Mouse (Mus musculus) CH12.LX (cell line): ENCODE data around the gene Sf1. TPM values are rescaled to one million over a fixed set of nuclear protein-coding genes. Genes with fewer than 3 reads are reported as not detected.

Source experiments
- DNase-seq: peaks from one replicate; pipeline ENCODE4 v3.0.0-alpha.2; 2013; ENCODE audit errors: extremely low read depth
- H3K27ac ChIP-seq: 2 replicates; pipeline ENCODE4 v1.5.1; 2012; ENCODE audit warnings: low read depth, mild to moderate bottlenecking, control low read depth, moderate library complexity; ENCODE audit not compliant: insufficient read depth
- H3K27me3 ChIP-seq: replicated peaks from 2 replicates; pipeline ENCODE3; 2012; ENCODE audit warnings: inconsistent platforms
- H3K36me3 ChIP-seq, 2 experiments: replicated peaks in 1 of 2; 2 replicates each; pipeline versions ENCODE3 to v1.6.1; 2012; ENCODE audit warnings: inconsistent platforms in 1 of 2, low read length in 1 of 2, mild to moderate bottlenecking in 1 of 2, mixed read lengths in 1 of 2, moderate library complexity in 1 of 2; ENCODE audit not compliant: control insufficient read depth in 1 of 2, insufficient read depth in 1 of 2
- H3K4me1 ChIP-seq, 2 experiments: 2 replicates each; pipeline ENCODE4 v1.6.1; 2012; ENCODE audit warnings: inconsistent platforms in 1 of 2, moderate library complexity in 1 of 2; ENCODE audit not compliant: insufficient read depth in 2 of 2, control insufficient read depth in 1 of 2
- H3K4me2 ChIP-seq: 2 replicates; pipeline ENCODE4 v1.6.1; 2012; ENCODE audit warnings: low read depth, mild to moderate bottlenecking, control low read depth; ENCODE audit not compliant: poor library complexity, insufficient read depth, severe bottlenecking
- H3K4me3 ChIP-seq, 3 experiments: fragments of 150-350 bp in 1 of 3; sonication (generic) in 1 of 3; replicated peaks in 1 of 3; 2 replicates each; pipeline versions ENCODE3 to v1.5.1; 2011 to 2012; ENCODE audit warnings: low read depth in 2 of 3, low read length in 2 of 3, mild to moderate bottlenecking in 2 of 3, moderate library complexity in 2 of 3, control low read depth in 1 of 3, improper control_type of control experiment in 1 of 3, inconsistent platforms in 1 of 3, mixed read lengths in 1 of 3; ENCODE audit not compliant: poor library complexity in 1 of 3
- H3K79me2 ChIP-seq: replicated peaks from 2 replicates; pipeline ENCODE4 v1.6.1; 2012; ENCODE audit warnings: mild to moderate bottlenecking, moderate library complexity; ENCODE audit not compliant: control insufficient read depth, poor library complexity, insufficient read depth, severe bottlenecking; ENCODE audit errors: extremely low read depth
- H3K9ac ChIP-seq: 2 replicates; pipeline ENCODE4 v1.6.1; 2012; ENCODE audit warnings: low read depth, mild to moderate bottlenecking, control low read depth, moderate library complexity; ENCODE audit not compliant: insufficient read depth
- H3K9me3 ChIP-seq: replicated peaks from 2 replicates; pipeline ENCODE3; 2012; ENCODE audit warnings: low read length, inconsistent platforms, mixed read lengths
- EP300 ChIP-seq: IDR thresholded peaks from 2 replicates; pipeline ENCODE4 v1.6.1; 2011; ENCODE audit warnings: low read length, improper control_type of control experiment
- HCFC1 ChIP-seq: IDR thresholded peaks from 2 replicates; pipeline ENCODE4 v1.6.1; 2012; ENCODE audit warnings: low read depth, mild to moderate bottlenecking, inconsistent platforms, low read length, improper control_type of control experiment
- IRF4 ChIP-seq: IDR thresholded peaks from 2 replicates; pipeline ENCODE4 v1.6.1; 2014; ENCODE audit warnings: low read depth, mild to moderate bottlenecking, inconsistent platforms, low read length, improper control_type of control experiment
- MAFK ChIP-seq: IDR thresholded peaks from 2 replicates; pipeline ENCODE4 v1.6.1; 2011; ENCODE audit warnings: low read length, improper control_type of control experiment; ENCODE audit not compliant: insufficient replicate concordance
- MAZ ChIP-seq: IDR thresholded peaks from 2 replicates; pipeline ENCODE4 v1.6.1; 2012; ENCODE audit warnings: low read depth, mild to moderate bottlenecking, inconsistent platforms, low read length, improper control_type of control experiment, moderate library complexity
- MXI1 ChIP-seq: IDR thresholded peaks from 2 replicates; pipeline ENCODE4 v1.6.1; 2011; ENCODE audit warnings: mild to moderate bottlenecking, low read depth, low read length, improper control_type of control experiment
- MYC ChIP-seq: IDR thresholded peaks from 2 replicates; pipeline ENCODE4 v1.6.1; 2011; ENCODE audit warnings: low read depth, mild to moderate bottlenecking, improper control_type of control experiment, low read length
- NRF1 ChIP-seq: IDR thresholded peaks from 2 replicates; pipeline ENCODE4 v1.6.1; 2014; ENCODE audit warnings: low read depth, mild to moderate bottlenecking, inconsistent platforms, low read length, improper control_type of control experiment, moderate library complexity
- POLR2A ChIP-seq: IDR thresholded peaks from 2 replicates; pipeline ENCODE4 v1.6.1; 2011; ENCODE audit warnings: low read depth, mild to moderate bottlenecking, improper control_type of control experiment, low read length
- POLR2AphosphoS2 ChIP-seq: IDR thresholded peaks from 2 replicates; pipeline ENCODE4 v1.6.1; 2011; ENCODE audit warnings: low read depth, low read length, improper control_type of control experiment
- SMC3 ChIP-seq: IDR thresholded peaks from 2 replicates; pipeline ENCODE4 v1.6.1; 2011; ENCODE audit warnings: low read depth, low read length, improper control_type of control experiment
- USF2 ChIP-seq: conservative IDR thresholded peaks from 2 replicates; pipeline ENCODE4 v1.6.1; 2011; ENCODE audit warnings: low read depth, low read length, improper control_type of control experiment
- ZMIZ1 ChIP-seq: IDR thresholded peaks from 2 replicates; pipeline ENCODE4 v1.6.1; 2012; ENCODE audit warnings: low read depth, mild to moderate bottlenecking, inconsistent platforms, low read length, improper control_type of control experiment
- ZNF384 ChIP-seq: IDR thresholded peaks from 2 replicates; pipeline ENCODE4 v1.6.1; 2012; ENCODE audit warnings: low read depth, low read length, improper control_type of control experiment, inconsistent platforms
- dilution Hi-C: fragments of 300-500 bp; cut with MboI; formaldehyde crosslinking; loops from 2 replicates; pipeline ENCODE4 v1.14.3; 2020; ENCODE audit warnings: low sequenced_read_pairs; ENCODE audit not compliant: extremely low pct_unique_long_range_greater_than_20kb, extremely low pct_ligation_motif_present
- in situ Hi-C: fragments of 300-500 bp; cut with MboI; formaldehyde crosslinking; loops from 3 replicates; pipeline ENCODE4 v1.14.3; 2019; ENCODE audit warnings: low sequenced_read_pairs, low pct_ligation_motif_present, low pct_unique_long_range_greater_than_20kb, mixed read lengths
- polyA plus RNA-seq: library from polyadenylated mRNA; unstranded; fragments of >175 nt; gene quantifications from 2 replicates; pipeline ENCODE4 v1.2.1, GENCODE M21; 2012; ENCODE audit warnings: low read depth; ENCODE audit not compliant: insufficient read length
- total RNA-seq, 2 experiments: library from RNA; depleted of rRNA; stranded (reverse); fragments of 300-350 nt in 1 of 2; fragments of >200 nt in 1 of 2; gene quantifications; 2 replicates each; pipeline ENCODE4 v1.2.3; 2012 to 2014

Gene Sf1
- total and polyA plus RNA-seq, 3 experiments = 54.5 to 251 (median 70.4) TPM

GRCm38 (mm10) chr19:6415454-6415853, 52.0 kb downstream of the Sf1 start:
- H3K4me2 ChIP-seq = no peak overlapping the region
- TF ChIP-seq ZMIZ1 = no peak
- no peak for TF ChIP-seq HCFC1
- no peak for TF ChIP-seq USF2
- no peak for TF ChIP-seq MYC
- no peak for TF ChIP-seq MXI1
- no peak for TF ChIP-seq IRF4
- TF ChIP-seq MAZ = no peak
- no peak for TF ChIP-seq EP300
- no peak for TF ChIP-seq ZNF384
- TF ChIP-seq SMC3 = no peak
- no peak for TF ChIP-seq POLR2A
- no peak overlapping the region for H3K27ac ChIP-seq
- H3K36me3 ChIP-seq = peaks cover 0 to 9% of the 10 kb centered on the region in 2 experiments
- H3K4me1 ChIP-seq = peaks cover 4 to 18% of the 10 kb centered on the region in 2 experiments; a peak in 3 of 4 replicates
- no peaks in the 10 kb centered on the region for H3K9me3 ChIP-seq
- peaks cover 16% of the 10 kb centered on the region for H3K27me3 ChIP-seq
- no peak overlapping the region for H3K4me3 ChIP-seq
- H3K79me2 ChIP-seq = no peaks in the 10 kb centered on the region
- DNase-seq = no peak
- no peak overlapping the region for H3K9ac ChIP-seq
- dilution Hi-C loops (no loop called here), in situ Hi-C loops (no loop called here)

GRCm38 (mm10) chr19:6416124-6416770, 52.8 kb downstream of the Sf1 start:
- dilution Hi-C loops = no loop called here
- Histone ChIP-seq H3K4me3 (no peak overlapping the region), H3K27me3 (peaks cover 24% of the 10 kb centered on the region), H3K4me2 (no peak overlapping the region), H3K36me3 (peaks cover 0 to 9% of the 10 kb centered on the region in 2 experiments), H3K9ac (no peak overlapping the region), H3K27ac (no peak overlapping the region), H3K4me1 (peaks cover 4 to 17% of the 10 kb centered on the region in 2 experiments; a peak in 3 of 4 replicates), H3K9me3 (no peaks in the 10 kb centered on the region), H3K79me2 (no peaks in the 10 kb centered on the region)
- in situ Hi-C loops = no loop called here
- DNase-seq = no peak
- TF ChIP-seq POLR2AphosphoS2 (no peak), NRF1 (no peak), USF2 (no peak), MAFK (no peak)
